Mouse (Mus musculus): ENCODE measurements around the gene Gm28372. TPM values are rescaled to one million over a fixed set of nuclear protein-coding genes. Genes with fewer than 3 reads are reported as not detected.

Gene Gm28372
- total RNA-seq, 2 experiments from 2014 or later: not detected

DNA sequence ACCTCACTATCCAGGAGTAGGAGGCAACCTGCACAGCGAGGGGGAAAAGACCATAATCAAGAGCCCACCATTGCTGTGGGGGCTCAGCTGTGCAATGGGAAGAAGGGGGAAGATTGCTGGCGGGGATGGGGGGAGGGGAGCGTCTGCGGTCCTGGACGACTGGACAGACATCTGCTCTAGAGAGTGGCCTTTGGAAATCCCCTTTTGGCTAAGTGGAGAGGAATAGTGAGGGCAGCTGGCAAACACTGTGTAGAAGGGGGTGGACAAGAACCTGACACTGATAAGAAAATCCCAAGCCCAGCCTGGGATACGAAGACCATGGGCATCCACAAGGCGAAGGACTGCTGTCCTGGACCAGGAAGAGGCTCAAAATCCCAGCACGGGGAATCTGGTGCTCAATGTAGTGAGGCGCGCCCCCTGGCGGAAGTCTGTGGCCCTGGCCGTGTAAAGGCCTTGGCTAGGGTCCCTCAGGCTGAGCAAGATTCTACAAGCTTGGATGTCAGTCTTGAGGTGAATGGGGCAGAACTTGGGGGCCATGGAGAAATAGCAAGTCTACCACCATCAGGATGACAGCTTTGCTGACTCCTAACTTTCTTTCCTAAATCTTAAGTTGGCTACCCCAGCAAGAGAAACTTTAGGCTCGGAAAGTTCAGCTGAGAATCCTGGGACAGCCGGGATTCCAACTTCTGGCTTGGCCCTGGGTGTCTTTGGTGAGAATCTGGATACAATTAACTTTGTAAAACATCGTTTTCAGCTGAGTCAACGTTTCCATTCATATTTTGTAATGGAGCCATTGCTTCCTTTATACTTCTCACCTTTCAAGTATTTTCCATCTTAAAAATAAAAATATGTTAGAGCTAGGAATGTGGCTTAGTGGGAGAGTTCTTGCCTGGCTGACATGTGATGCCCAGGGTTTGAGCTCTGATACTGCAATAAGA lies 6.8 kb downstream of the Gm28372 start:
- peak; percentile 89 to 92 for DNase-seq

- DNase-seq: no peak
Observed at GRCm38 (mm10) chr2:130412775-130413174, 7.7 kb downstream of the Gm28372 start.

- DNase-seq: no peak
Observed at GRCm38 (mm10) chr2:130414094-130414856, 9.2 kb downstream of the Gm28372 start.

DNA sequence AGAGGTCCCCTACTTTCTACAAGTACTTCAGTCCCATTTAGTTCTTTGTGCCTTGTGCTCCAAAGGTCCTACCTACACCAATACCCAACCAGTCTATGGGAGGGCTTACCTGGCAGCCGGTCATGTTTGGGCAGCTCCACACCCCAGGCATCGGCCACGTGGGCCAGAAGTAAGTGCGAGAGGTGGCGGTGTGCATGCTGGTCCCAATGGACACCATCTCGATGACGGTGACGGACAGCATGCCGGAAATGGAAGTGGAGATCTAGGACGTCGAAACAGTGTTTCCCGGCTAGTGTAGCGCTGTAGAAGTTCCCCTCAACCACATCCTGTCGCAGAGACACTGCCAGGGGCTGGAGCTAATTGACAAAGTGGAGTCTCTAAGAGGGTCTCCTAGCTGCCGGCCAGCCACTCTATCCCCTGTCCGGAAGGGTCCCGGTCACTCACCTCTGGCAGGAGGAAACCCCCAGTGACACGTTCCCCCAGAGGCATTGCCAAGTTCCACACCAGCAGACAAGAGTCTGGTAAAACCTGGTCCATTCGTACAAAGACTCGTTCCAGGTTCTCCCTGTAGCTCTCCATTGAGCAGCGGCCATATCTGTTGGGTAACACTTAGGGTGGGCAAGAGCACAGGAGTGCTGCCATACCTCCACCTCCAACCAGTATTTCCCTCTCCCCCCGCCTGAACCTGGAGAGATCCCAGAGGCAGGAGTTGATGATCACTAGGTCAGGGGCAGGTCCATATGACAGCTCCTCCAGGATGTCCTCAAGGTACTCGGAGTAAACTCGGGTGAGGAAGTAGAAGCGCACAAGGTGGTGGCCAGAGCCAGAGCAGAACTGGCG lies 17.0 kb downstream of the Gm28372 start:
- DNase-seq: no peak

- DNase-seq: peak; percentile 81 to 88
Observed at GRCm38 (mm10) chr2:130423397-130424125, 18.5 kb downstream of the Gm28372 start.

DNA sequence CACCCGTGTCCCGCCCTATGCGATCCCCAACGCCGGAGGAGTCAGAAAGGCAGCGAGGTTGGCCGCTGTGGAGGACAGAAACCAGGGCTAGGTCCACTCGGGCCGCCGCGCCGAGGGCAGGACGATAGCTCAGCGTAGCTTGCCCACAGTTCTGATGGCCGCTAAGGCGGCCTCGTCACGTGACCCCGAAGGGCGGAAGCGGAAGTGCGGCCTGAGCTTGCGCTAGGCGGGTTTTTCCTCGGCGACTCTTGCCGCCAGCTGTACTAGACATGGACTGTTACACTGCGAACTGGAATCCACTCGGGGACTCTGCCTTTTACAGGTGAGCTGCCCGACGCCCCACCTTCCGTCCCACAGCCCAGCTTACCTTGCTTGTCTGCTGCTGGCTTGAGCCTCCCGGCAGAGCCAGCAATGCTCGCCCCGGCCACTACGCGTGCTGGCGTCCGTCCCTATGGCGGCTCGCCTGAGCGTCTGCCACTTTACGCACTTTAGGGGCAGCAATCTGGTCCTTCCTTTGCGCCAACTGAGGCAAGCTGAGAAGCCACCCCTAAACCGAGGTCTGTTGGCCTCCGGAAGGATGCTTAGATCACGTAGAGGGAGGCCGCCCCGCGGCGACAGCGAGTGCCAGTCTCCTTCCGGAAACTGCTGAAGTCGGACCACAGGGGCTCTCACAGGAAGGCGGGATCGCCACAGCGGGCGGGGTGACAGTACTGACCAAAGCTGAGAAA lies 19.3 kb downstream of the Gm28372 start, which contains the start of the genes Vps16 and Pced1a:
Vps16 (plus strand) TSS at position 214 of the 728 bp plus-strand sequence.
Pced1a (minus strand) TSS at position 576 of the 728 bp plus-strand sequence.
- peak; percentile 96 to 97 for DNase-seq

DNA sequence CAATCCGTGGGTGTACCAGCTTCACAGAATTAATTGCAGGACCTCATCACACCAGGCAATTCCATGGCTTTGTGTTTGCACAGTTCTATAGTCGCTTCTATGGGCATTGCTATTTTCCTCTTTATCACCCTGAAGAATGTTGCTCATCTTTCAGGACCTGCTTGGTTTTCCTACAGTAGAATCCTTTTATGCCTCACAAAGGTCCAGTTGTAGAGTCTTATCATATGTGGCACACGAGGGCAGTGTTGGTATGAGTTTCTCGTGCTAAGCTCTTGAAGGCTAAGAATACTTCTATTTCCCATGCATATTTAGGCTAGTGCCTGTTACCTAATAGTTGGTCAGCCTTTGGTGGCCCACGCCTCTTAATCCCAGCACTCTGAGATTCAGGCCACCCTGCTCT lies 20.1 kb downstream of the Gm28372 start:
- DNase-seq: no peak

- DNase-seq: no peak
Observed at GRCm38 (mm10) chr2:130429851-130430250, 24.8 kb downstream of the Gm28372 start.

GRCm38 (mm10) chr2:130430484-130430883 lies 25.4 kb downstream of the Gm28372 start:
- no peak for DNase-seq

DNA sequence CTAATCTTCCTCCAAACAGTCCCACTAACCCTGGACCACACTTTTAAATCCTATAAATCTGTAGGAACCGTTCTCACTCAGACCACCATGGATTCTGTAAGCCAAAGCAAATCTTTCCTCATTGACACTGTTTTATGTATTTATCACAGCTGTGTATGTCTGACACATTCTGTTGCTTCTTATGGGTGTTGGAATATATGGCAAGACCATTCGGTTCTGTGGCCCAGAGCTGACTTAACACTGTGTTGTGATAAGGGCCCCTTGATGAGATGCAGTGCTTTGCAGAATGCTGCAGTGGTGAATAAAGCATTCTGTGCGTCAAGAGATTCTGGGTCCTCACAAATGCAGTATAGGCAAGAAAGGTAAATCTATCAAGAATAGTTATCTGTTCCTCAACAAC lies 27.1 kb downstream of the Gm28372 start:
- no peak for DNase-seq

DNA sequence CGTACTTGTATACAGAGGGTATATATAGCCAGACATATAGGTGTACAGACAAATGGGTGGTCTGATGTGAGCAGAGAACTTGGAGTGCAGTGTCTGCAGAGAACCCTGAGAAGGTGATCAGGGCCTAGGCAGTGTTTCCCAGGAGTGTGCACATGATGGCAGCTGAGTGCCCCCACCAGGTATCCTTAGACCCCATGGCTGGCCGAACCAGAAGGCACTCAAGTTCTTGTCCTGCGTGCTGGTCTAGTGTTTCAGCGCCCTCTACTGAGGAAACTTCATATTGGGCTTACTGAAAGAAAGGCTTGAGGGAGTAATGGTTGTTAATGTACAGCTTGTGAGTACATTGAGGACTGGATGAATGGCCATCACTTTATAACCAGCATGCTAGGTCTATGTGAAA lies 28.1 kb downstream of the Gm28372 start:
- DNase-seq: peak in 1 of 2 experiments; percentile 53

GRCm38 (mm10) chr2:130436769-130437168 lies 31.7 kb downstream of the Gm28372 start:
- DNase-seq: no peak

- DNase-seq: no peak
Observed at GRCm38 (mm10) chr2:130438861-130439260, 33.8 kb downstream of the Gm28372 start.

- no peak for DNase-seq
Observed at GRCm38 (mm10) chr2:130439840-130440480, 34.9 kb downstream of the Gm28372 start.

DNA sequence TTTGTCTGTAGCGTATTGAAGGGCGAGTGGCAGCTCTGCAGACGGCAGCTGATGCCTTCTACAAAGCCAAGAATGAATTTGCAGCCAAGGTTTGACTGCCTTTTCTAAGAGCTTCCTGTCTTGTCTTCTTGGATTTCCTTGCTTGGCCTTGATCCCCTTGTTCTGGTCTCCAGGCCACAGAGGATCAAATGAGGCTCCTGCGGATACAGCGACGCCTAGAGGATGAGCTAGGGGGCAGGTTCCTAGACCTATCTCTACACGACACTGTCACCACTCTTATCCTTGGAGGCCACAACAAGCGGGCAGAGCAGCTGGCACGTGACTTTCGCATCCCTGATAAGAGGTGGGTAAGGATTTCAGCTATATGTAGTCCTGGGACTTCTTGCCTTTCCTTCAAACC lies 37.1 kb downstream of the Gm28372 start:
- DNase-seq: no peak

- DNase-seq: no peak
Observed at GRCm38 (mm10) chr2:130448449-130448848, 43.4 kb downstream of the Gm28372 start.

GRCm38 (mm10) chr2:130449021-130449793 lies 44.2 kb downstream of the Gm28372 start:
- DNase-seq: no peak

GRCm38 (mm10) chr2:130449794-130450433 lies 44.9 kb downstream of the Gm28372 start, which contains the start of gene Ptpra:
Gene Ptpra, plus strand, starts transcription at chr2:130450278.
- peak; percentile 94 to 95 for DNase-seq

- DNase-seq: peak; percentile 82 to 87
Observed at GRCm38 (mm10) chr2:130450434-130450796, 45.4 kb downstream of the Gm28372 start.

All from adrenal gland, postnatal 36 days (tissue).